ENCODE assay signal across 10 mouse cellular contexts in the genomic region with DNA sequence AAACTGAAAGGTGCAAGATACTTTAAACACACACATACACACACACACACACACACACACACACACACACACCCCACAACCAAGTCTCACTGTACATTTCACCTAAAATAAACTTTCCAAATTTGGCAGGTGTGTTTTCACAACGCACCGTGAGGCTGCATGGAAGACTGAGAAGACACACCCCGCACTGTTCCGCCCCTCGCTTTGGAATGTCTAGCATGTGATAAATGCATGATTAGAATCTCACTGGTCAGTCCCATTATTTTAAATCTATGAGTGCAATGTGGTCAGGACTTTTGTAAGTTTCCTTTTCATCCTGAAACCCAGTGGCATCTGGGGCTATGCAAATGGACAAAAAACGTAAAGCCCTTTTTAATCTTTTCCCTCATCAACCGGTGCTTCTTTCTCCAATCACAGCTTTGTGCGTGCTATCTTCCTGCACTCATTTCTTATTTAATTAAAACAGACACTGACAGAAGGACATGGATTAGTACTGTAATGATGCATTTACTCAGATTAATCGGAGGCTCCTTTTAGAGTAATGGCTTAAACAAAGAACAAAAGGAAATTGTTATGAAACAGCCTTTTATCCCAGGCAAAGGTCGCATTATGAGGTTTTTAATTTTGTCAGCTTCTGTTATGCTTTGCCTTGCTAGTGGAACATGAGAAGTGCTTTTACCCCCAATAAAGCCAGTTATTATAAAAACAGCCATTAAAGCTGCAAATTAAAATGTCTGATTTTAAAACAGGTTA.
DNase-seq lines count a peak whose midpoint lies in the region; ATAC-seq and TF ChIP-seq lines count a peak whose summit lies in the region.
"Had no signal": no experiment of that assay in that cellular context is flagged by ENCODE, and none has a peak within 500 bp of the region (broad histone marks: within the 10 kb centered on the region; RNA-seq: fewer than 3 reads in every experiment).

No protein-coding gene starts in this region.

- H3K27ac ChIP-seq in hindbrain, embryonic 13.5 days, result no peak overlapping the region
- no peak overlapping the region for H3K27ac ChIP-seq in hindbrain, embryonic 10.5 days
- peak overlapping the region; percentile 67 for H3K27ac ChIP-seq in brown adipose tissue, adult 24 weeks (replicated peaks; ENCODE audit: low read depth, low read length)
- peak overlapping the region; percentile 42; the same call in 1 of the 2 replicates for H3K27ac ChIP-seq in intestine, postnatal 0 days (ENCODE audit: low read depth, low read length)
- H3K27ac ChIP-seq in midbrain, embryonic 14.5 days (replicated peaks; ENCODE audit: low read depth, low read length), result no peak overlapping the region
- H3K27ac ChIP-seq in thymus, adult 2 months (ENCODE audit: control insufficient read depth, insufficient read depth, low read length), result no peak overlapping the region

- no peaks in the 10 kb centered on the region for H3K36me3 ChIP-seq in hindbrain, embryonic 13.5 days
- H3K36me3 ChIP-seq in hindbrain, embryonic 10.5 days, result no peaks in the 10 kb centered on the region
- no peaks in the 10 kb centered on the region for H3K36me3 ChIP-seq in intestine, postnatal 0 days (ENCODE audit: control insufficient read depth, insufficient read depth)
- no peaks in the 10 kb centered on the region for H3K36me3 ChIP-seq in midbrain, embryonic 14.5 days (ENCODE audit: control insufficient read depth, insufficient read depth, low read length)
- H3K36me3 ChIP-seq in thymus, adult 2 months (ENCODE audit: control insufficient read depth, insufficient read depth, low read length), result no peaks in the 10 kb centered on the region

- TF ChIP-seq CTCF in intestine, postnatal 0 days (IDR thresholded peaks at IDR 0.05; ENCODE audit: low read depth), result no peak
- no peak for TF ChIP-seq CTCF in thymus, adult 2 months (IDR thresholded peaks at IDR 0.05; ENCODE audit: borderline replicate concordance, control insufficient read depth, extremely low read depth, insufficient read depth, low read length, poor library complexity)

- H3K4me1 ChIP-seq in hindbrain, embryonic 13.5 days (replicated peaks), result peaks cover 35% of the 10 kb centered on the region
- H3K4me1 ChIP-seq in hindbrain, embryonic 10.5 days (replicated peaks), result peaks cover 49% of the 10 kb centered on the region
- H3K4me1 ChIP-seq in brown adipose tissue, adult 24 weeks (ENCODE audit: control insufficient read depth, insufficient read depth, insufficient read length, low read length), result no peaks in the 10 kb centered on the region; the same call in 1 of the 2 replicates
- peaks cover 8% of the 10 kb centered on the region; the same call in 1 of the 2 replicates for H3K4me1 ChIP-seq in intestine, postnatal 0 days (replicated peaks; ENCODE audit: control insufficient read depth, insufficient read depth, low read length)
- peaks cover 27% of the 10 kb centered on the region for H3K4me1 ChIP-seq in midbrain, embryonic 14.5 days (ENCODE audit: control insufficient read depth, insufficient read depth, low read length)
- H3K4me1 ChIP-seq in thymus, adult 2 months (replicated peaks; ENCODE audit: control insufficient read depth, insufficient read depth, low read length), result no peaks in the 10 kb centered on the region

- TF ChIP-seq POLR2A in thymus, adult 2 months (IDR thresholded peaks at IDR 0.05; ENCODE audit: control insufficient read depth, extremely low read depth, insufficient read depth, low read length, poor library complexity), result no peak

- intact Hi-C loops in gastrocnemius, postnatal 14 days (cut with DNase I; ENCODE audit: low total_unique reads), result no loop called here

- H3K9me3 ChIP-seq in hindbrain, embryonic 13.5 days, result no peaks in the 10 kb centered on the region
- H3K9me3 ChIP-seq in hindbrain, embryonic 10.5 days, result no peaks in the 10 kb centered on the region
- H3K9me3 ChIP-seq in intestine, postnatal 0 days (ENCODE audit: control insufficient read depth), result no peaks in the 10 kb centered on the region
- no peaks in the 10 kb centered on the region for H3K9me3 ChIP-seq in midbrain, embryonic 14.5 days (ENCODE audit: control insufficient read depth, low read length)

- H3K27me3 ChIP-seq in hindbrain, embryonic 13.5 days, result no peaks in the 10 kb centered on the region
- H3K27me3 ChIP-seq in hindbrain, embryonic 10.5 days (ENCODE audit: insufficient read depth, poor library complexity, severe bottlenecking), result 0 out of 2 replicates have a peak, but pooled peaks cover 4% of the 10 kb centered on the region
- no peaks in the 10 kb centered on the region for H3K27me3 ChIP-seq in intestine, postnatal 0 days (replicated peaks; ENCODE audit: control insufficient read depth, insufficient read depth, low read length)
- no peaks in the 10 kb centered on the region for H3K27me3 ChIP-seq in midbrain, embryonic 14.5 days (ENCODE audit: control insufficient read depth, insufficient read depth, low read length)
- H3K27me3 ChIP-seq in thymus, adult 2 months (ENCODE audit: control insufficient read depth, insufficient read depth, low read length), result no peaks in the 10 kb centered on the region

- 16% methylated on average over 10 of the region's 10 CpGs for WGBS in hindbrain, embryonic 13.5 days
- WGBS in hindbrain, embryonic 10.5 days, result 30% methylated on average over 10 of the region's 10 CpGs
- 27% methylated on average over 10 of the region's 10 CpGs for WGBS in intestine, postnatal 0 days
- WGBS in midbrain, embryonic 14.5 days, result 11% methylated on average over 10 of the region's 10 CpGs
- 89% methylated on average over 10 of the region's 10 CpGs for WGBS in thymus, adult 2 months

- ATAC-seq in hindbrain, embryonic 13.5 days (ENCODE audit: low FRiP score), result no peak
- no peak for ATAC-seq in intestine, postnatal 0 days
- ATAC-seq in midbrain, embryonic 14.5 days (ENCODE audit: low FRiP score, low TSS enrichment), result no peak
- ATAC-seq: CD4-positive, CD25-positive, alpha-beta regulatory T cell, adult 4 months had no signal

- no peak for DNase-seq in hindbrain, embryonic 10.5 days (ENCODE audit: low spot score)
- DNase-seq in midbrain, embryonic 14.5 days, result peak; percentile 25
- no peak for DNase-seq in gastrocnemius, postnatal 14 days
- no peak for DNase-seq in adrenal gland, adult (ENCODE audit: inconsistent age in 2 of 2, low spot score in 1 of 2)
- no peak for DNase-seq in thymus, adult 2 months
- DNase-seq: heart, adult 11 months had no signal

- H3K4me3 ChIP-seq in hindbrain, embryonic 13.5 days, result no peak overlapping the region
- no peak overlapping the region for H3K4me3 ChIP-seq in hindbrain, embryonic 10.5 days
- H3K4me3 ChIP-seq in brown adipose tissue, adult 24 weeks (ENCODE audit: insufficient read depth, low read depth, low read length), result no peak overlapping the region
- H3K4me3 ChIP-seq in intestine, postnatal 0 days (ENCODE audit: low read depth, low read length), result no peak overlapping the region
- no peak overlapping the region for H3K4me3 ChIP-seq in midbrain, embryonic 14.5 days (replicated peaks; ENCODE audit: low read depth, low read length)
- H3K4me3 ChIP-seq in thymus, adult 2 months (ENCODE audit: control insufficient read depth, insufficient read depth, low read length), result no peak overlapping the region

- no peak overlapping the region for H3K9ac ChIP-seq in hindbrain, embryonic 13.5 days
- H3K9ac ChIP-seq in intestine, postnatal 0 days (ENCODE audit: low read depth, low read length), result no peak overlapping the region
- no peak overlapping the region for H3K9ac ChIP-seq in midbrain, embryonic 14.5 days (replicated peaks; ENCODE audit: low read length)

- peak overlapping the region; percentile 1; the same call in 1 of the 2 replicates for H3K4me2 ChIP-seq in hindbrain, embryonic 13.5 days
- H3K4me2 ChIP-seq in intestine, postnatal 0 days (replicated peaks; ENCODE audit: low read depth), result peak overlapping the region; percentile 47
- peak overlapping the region; percentile 32 for H3K4me2 ChIP-seq in midbrain, embryonic 14.5 days (ENCODE audit: low read length)

Comparison
In these comparisons a context has a peak if more than half of its experiments do, and no peak if none do; other contexts are left out.
1. H3K27ac ChIP-seq: peak in brown adipose tissue, adult 24 weeks (single experiment) and intestine, postnatal 0 days (single experiment); none in hindbrain, embryonic 13.5 days (single experiment), hindbrain, embryonic 10.5 days (single experiment), midbrain, embryonic 14.5 days (single experiment) and thymus, adult 2 months (single experiment).
2. Peak in every context shown above with its lines, with median percentiles within 50 percentile points of each other: H3K4me2 ChIP-seq.